Mouse (Mus musculus) CH12.LX (cell line): ENCODE results near the gene Baiap2l2. TPM values are rescaled to one million over a fixed set of nuclear protein-coding genes. Genes with fewer than 3 reads are reported as not detected.
A peak's percentile ranks its signal among the peaks of the same experiment; 100 is the strongest.

Experiments
- DNase-seq: peaks from one replicate; pipeline ENCODE4 v3.0.0-alpha.2; 2013; ENCODE audit errors: extremely low read depth
- H3K27ac ChIP-seq: 2 replicates; pipeline ENCODE4 v1.5.1; 2012; ENCODE audit warnings: low read depth, mild to moderate bottlenecking, control low read depth, moderate library complexity; ENCODE audit not compliant: insufficient read depth
- H3K27me3 ChIP-seq: replicated peaks from 2 replicates; pipeline ENCODE3; 2012; ENCODE audit warnings: inconsistent platforms
- H3K36me3 ChIP-seq, 2 experiments: replicated peaks in 1 of 2; 2 replicates each; pipeline versions ENCODE3 to v1.6.1; 2012; ENCODE audit warnings: inconsistent platforms in 1 of 2, low read length in 1 of 2, mild to moderate bottlenecking in 1 of 2, mixed read lengths in 1 of 2, moderate library complexity in 1 of 2; ENCODE audit not compliant: control insufficient read depth in 1 of 2, insufficient read depth in 1 of 2
- H3K4me1 ChIP-seq, 2 experiments: 2 replicates each; pipeline ENCODE4 v1.6.1; 2012; ENCODE audit warnings: inconsistent platforms in 1 of 2, moderate library complexity in 1 of 2; ENCODE audit not compliant: insufficient read depth in 2 of 2, control insufficient read depth in 1 of 2
- H3K4me2 ChIP-seq: 2 replicates; pipeline ENCODE4 v1.6.1; 2012; ENCODE audit warnings: low read depth, mild to moderate bottlenecking, control low read depth; ENCODE audit not compliant: poor library complexity, insufficient read depth, severe bottlenecking
- H3K4me3 ChIP-seq, 3 experiments: fragments of 150-350 bp in 1 of 3; sonication (generic) in 1 of 3; replicated peaks in 1 of 3; 2 replicates each; pipeline versions ENCODE3 to v1.5.1; 2011 to 2012; ENCODE audit warnings: low read depth in 2 of 3, low read length in 2 of 3, mild to moderate bottlenecking in 2 of 3, moderate library complexity in 2 of 3, control low read depth in 1 of 3, improper control_type of control experiment in 1 of 3, inconsistent platforms in 1 of 3, mixed read lengths in 1 of 3; ENCODE audit not compliant: poor library complexity in 1 of 3
- H3K79me2 ChIP-seq: replicated peaks from 2 replicates; pipeline ENCODE4 v1.6.1; 2012; ENCODE audit warnings: mild to moderate bottlenecking, moderate library complexity; ENCODE audit not compliant: control insufficient read depth, poor library complexity, insufficient read depth, severe bottlenecking; ENCODE audit errors: extremely low read depth
- H3K9ac ChIP-seq: 2 replicates; pipeline ENCODE4 v1.6.1; 2012; ENCODE audit warnings: low read depth, mild to moderate bottlenecking, control low read depth, moderate library complexity; ENCODE audit not compliant: insufficient read depth
- H3K9me3 ChIP-seq: replicated peaks from 2 replicates; pipeline ENCODE3; 2012; ENCODE audit warnings: low read length, inconsistent platforms, mixed read lengths
- BHLHE40 ChIP-seq: IDR thresholded peaks from 2 replicates; pipeline ENCODE4 v1.6.1; 2011; ENCODE audit warnings: mild to moderate bottlenecking, low read depth, low read length, improper control_type of control experiment
- CHD2 ChIP-seq: IDR thresholded peaks from 2 replicates; pipeline ENCODE4 v1.6.1; 2011; ENCODE audit warnings: low read length, improper control_type of control experiment
- CTCF ChIP-seq, 2 experiments: IDR thresholded peaks in 1 of 2; conservative IDR thresholded peaks in 1 of 2; 2 replicates each; pipeline ENCODE4 v1.5.1; 2011 to 2012; ENCODE audit warnings: low read depth in 2 of 2, low read length in 2 of 2, improper control_type of control experiment in 1 of 2, inconsistent platforms in 1 of 2, mild to moderate bottlenecking in 1 of 2, moderate library complexity in 1 of 2
- E2F4 ChIP-seq: IDR thresholded peaks from 2 replicates; pipeline ENCODE4 v1.6.1; 2011; ENCODE audit warnings: low read depth, low read length, improper control_type of control experiment; ENCODE audit not compliant: insufficient replicate concordance
- ELF1 ChIP-seq: IDR thresholded peaks from 2 replicates; pipeline ENCODE4 v1.6.1; 2014; ENCODE audit warnings: low read depth, mild to moderate bottlenecking, inconsistent platforms, low read length, improper control_type of control experiment
- ETS1 ChIP-seq: conservative IDR thresholded peaks from 2 replicates; pipeline ENCODE4 v1.6.1; 2012; ENCODE audit warnings: low read depth, mild to moderate bottlenecking, inconsistent platforms, low read length, improper control_type of control experiment, moderate library complexity
- HCFC1 ChIP-seq: IDR thresholded peaks from 2 replicates; pipeline ENCODE4 v1.6.1; 2012; ENCODE audit warnings: low read depth, mild to moderate bottlenecking, inconsistent platforms, low read length, improper control_type of control experiment
- IRF4 ChIP-seq: IDR thresholded peaks from 2 replicates; pipeline ENCODE4 v1.6.1; 2014; ENCODE audit warnings: low read depth, mild to moderate bottlenecking, inconsistent platforms, low read length, improper control_type of control experiment
- JUN ChIP-seq: IDR thresholded peaks from 2 replicates; pipeline ENCODE4 v1.6.1; 2011; ENCODE audit warnings: low read depth, mild to moderate bottlenecking, low read length, improper control_type of control experiment, moderate library complexity; ENCODE audit not compliant: insufficient read depth
- JUND ChIP-seq: conservative IDR thresholded peaks from 2 replicates; pipeline ENCODE4 v1.6.1; 2011; ENCODE audit warnings: low read depth, low read length, improper control_type of control experiment
- KAT2A ChIP-seq: IDR thresholded peaks from 2 replicates; pipeline ENCODE4 v1.6.1; 2012; ENCODE audit warnings: low read length, improper control_type of control experiment, inconsistent platforms; ENCODE audit not compliant: insufficient replicate concordance
- MAFK ChIP-seq: IDR thresholded peaks from 2 replicates; pipeline ENCODE4 v1.6.1; 2011; ENCODE audit warnings: low read length, improper control_type of control experiment; ENCODE audit not compliant: insufficient replicate concordance
- MAX ChIP-seq: IDR thresholded peaks from 2 replicates; pipeline ENCODE4 v1.6.1; 2011; ENCODE audit warnings: low read length, improper control_type of control experiment
- MAZ ChIP-seq: IDR thresholded peaks from 2 replicates; pipeline ENCODE4 v1.6.1; 2012; ENCODE audit warnings: low read depth, mild to moderate bottlenecking, inconsistent platforms, low read length, improper control_type of control experiment, moderate library complexity
- MXI1 ChIP-seq: IDR thresholded peaks from 2 replicates; pipeline ENCODE4 v1.6.1; 2011; ENCODE audit warnings: mild to moderate bottlenecking, low read depth, low read length, improper control_type of control experiment
- NELFE ChIP-seq: IDR thresholded peaks from 2 replicates; pipeline ENCODE4 v1.6.1; 2011; ENCODE audit warnings: low read depth, low read length, improper control_type of control experiment
- NRF1 ChIP-seq: IDR thresholded peaks from 2 replicates; pipeline ENCODE4 v1.6.1; 2014; ENCODE audit warnings: low read depth, mild to moderate bottlenecking, inconsistent platforms, low read length, improper control_type of control experiment, moderate library complexity
- POLR2A ChIP-seq: IDR thresholded peaks from 2 replicates; pipeline ENCODE4 v1.6.1; 2011; ENCODE audit warnings: low read depth, mild to moderate bottlenecking, improper control_type of control experiment, low read length
- POLR2AphosphoS2 ChIP-seq: IDR thresholded peaks from 2 replicates; pipeline ENCODE4 v1.6.1; 2011; ENCODE audit warnings: low read depth, low read length, improper control_type of control experiment
- RCOR1 ChIP-seq: conservative IDR thresholded peaks from 2 replicates; pipeline ENCODE4 v1.6.1; 2012; ENCODE audit warnings: low read depth, mild to moderate bottlenecking, inconsistent platforms, low read length, improper control_type of control experiment
- SIN3A ChIP-seq: IDR thresholded peaks from 2 replicates; pipeline ENCODE4 v1.6.1; 2012; ENCODE audit warnings: low read length, improper control_type of control experiment, inconsistent platforms
- TBP ChIP-seq: conservative IDR thresholded peaks from 2 replicates; pipeline ENCODE4 v1.6.1; 2011; ENCODE audit warnings: low read depth, low read length, improper control_type of control experiment
- TCF12 ChIP-seq: IDR thresholded peaks from 2 replicates; pipeline ENCODE4 v1.6.1; 2014; ENCODE audit warnings: low read depth, mild to moderate bottlenecking, inconsistent platforms, low read length, improper control_type of control experiment
- UBTF ChIP-seq: IDR thresholded peaks from 2 replicates; pipeline ENCODE4 v1.6.1; 2012; ENCODE audit warnings: low read depth, mild to moderate bottlenecking, inconsistent platforms, low read length, improper control_type of control experiment, moderate library complexity
- USF1 ChIP-seq: IDR thresholded peaks from 2 replicates; pipeline ENCODE4 v1.6.1; 2014; ENCODE audit warnings: low read depth, mild to moderate bottlenecking, inconsistent platforms, low read length, improper control_type of control experiment
- USF2 ChIP-seq: conservative IDR thresholded peaks from 2 replicates; pipeline ENCODE4 v1.6.1; 2011; ENCODE audit warnings: low read depth, low read length, improper control_type of control experiment
- ZC3H11A ChIP-seq: IDR thresholded peaks from 2 replicates; pipeline ENCODE4 v1.6.1; 2012; ENCODE audit warnings: low read depth, mild to moderate bottlenecking, inconsistent platforms, low read length, improper control_type of control experiment
- ZKSCAN1 ChIP-seq: IDR thresholded peaks from 2 replicates; pipeline ENCODE4 v1.6.1; 2012; ENCODE audit warnings: low read depth, inconsistent platforms, low read length, improper control_type of control experiment, borderline replicate concordance
- ZMIZ1 ChIP-seq: IDR thresholded peaks from 2 replicates; pipeline ENCODE4 v1.6.1; 2012; ENCODE audit warnings: low read depth, mild to moderate bottlenecking, inconsistent platforms, low read length, improper control_type of control experiment
- dilution Hi-C: fragments of 300-500 bp; cut with MboI; formaldehyde crosslinking; loops from 2 replicates; pipeline ENCODE4 v1.14.3; 2020; ENCODE audit warnings: low sequenced_read_pairs; ENCODE audit not compliant: extremely low pct_unique_long_range_greater_than_20kb, extremely low pct_ligation_motif_present
- in situ Hi-C: fragments of 300-500 bp; cut with MboI; formaldehyde crosslinking; loops from 3 replicates; pipeline ENCODE4 v1.14.3; 2019; ENCODE audit warnings: low sequenced_read_pairs, low pct_ligation_motif_present, low pct_unique_long_range_greater_than_20kb, mixed read lengths
- polyA plus RNA-seq: library from polyadenylated mRNA; unstranded; fragments of >175 nt; gene quantifications from 2 replicates; pipeline ENCODE4 v1.2.1, GENCODE M21; 2012; ENCODE audit warnings: low read depth; ENCODE audit not compliant: insufficient read length
- total RNA-seq, 2 experiments: library from RNA; depleted of rRNA; stranded (reverse); fragments of 300-350 nt in 1 of 2; fragments of >200 nt in 1 of 2; gene quantifications; 2 replicates each; pipeline ENCODE4 v1.2.3; 2012 to 2014

Gene Baiap2l2
- total and polyA plus RNA-seq, 3 experiments: 0.84 to 1.5 TPM; not detected in 1

DNA sequence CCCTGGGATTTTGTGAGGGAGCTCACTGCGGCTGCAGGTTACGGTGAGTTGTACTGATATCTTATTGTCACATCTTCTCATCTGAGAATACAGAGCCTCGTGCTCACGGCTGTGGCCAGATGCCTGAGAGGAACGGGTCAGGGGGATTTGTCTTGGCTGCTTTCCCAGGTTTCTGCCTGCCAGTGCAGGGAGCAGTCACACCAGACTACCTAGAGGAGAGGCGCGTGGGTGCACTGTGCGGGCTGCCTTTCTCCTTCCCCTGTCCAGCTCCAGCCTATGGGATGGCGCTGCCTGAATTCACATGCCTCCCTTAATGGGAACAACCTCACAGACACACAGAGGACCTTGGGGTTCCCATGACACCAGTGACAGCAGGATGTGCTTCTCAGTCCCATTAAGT is 50.1 kb downstream of the Baiap2l2 start:
- H3K79me2 ChIP-seq: no peaks in the 10 kb centered on the region
- H3K4me2 ChIP-seq: no peak overlapping the region
- H3K9ac ChIP-seq: no peak overlapping the region
- dilution Hi-C loops (no loop called here), in situ Hi-C loops (loop anchor here (25.0 kb wide), 1 partner anchor 252 kb away; no protein-coding TSS in a partner anchor)
- peaks cover 59 to 92% of the 10 kb centered on the region in 2 experiments for H3K36me3 ChIP-seq
- H3K4me3 ChIP-seq: no peak overlapping the region
- DNase-seq: no peak
- no peaks in the 10 kb centered on the region for H3K27me3 ChIP-seq
- TF ChIP-seq HCFC1 (no peak), UBTF (no peak), MAX (no peak), MAFK (no peak), NELFE (no peak)
- no peak overlapping the region for H3K27ac ChIP-seq
- no peaks in the 10 kb centered on the region for H3K9me3 ChIP-seq
- H3K4me1 ChIP-seq: peaks cover 3 to 15% of the 10 kb centered on the region in 2 experiments; a peak in 2 of 4 replicates

DNA sequence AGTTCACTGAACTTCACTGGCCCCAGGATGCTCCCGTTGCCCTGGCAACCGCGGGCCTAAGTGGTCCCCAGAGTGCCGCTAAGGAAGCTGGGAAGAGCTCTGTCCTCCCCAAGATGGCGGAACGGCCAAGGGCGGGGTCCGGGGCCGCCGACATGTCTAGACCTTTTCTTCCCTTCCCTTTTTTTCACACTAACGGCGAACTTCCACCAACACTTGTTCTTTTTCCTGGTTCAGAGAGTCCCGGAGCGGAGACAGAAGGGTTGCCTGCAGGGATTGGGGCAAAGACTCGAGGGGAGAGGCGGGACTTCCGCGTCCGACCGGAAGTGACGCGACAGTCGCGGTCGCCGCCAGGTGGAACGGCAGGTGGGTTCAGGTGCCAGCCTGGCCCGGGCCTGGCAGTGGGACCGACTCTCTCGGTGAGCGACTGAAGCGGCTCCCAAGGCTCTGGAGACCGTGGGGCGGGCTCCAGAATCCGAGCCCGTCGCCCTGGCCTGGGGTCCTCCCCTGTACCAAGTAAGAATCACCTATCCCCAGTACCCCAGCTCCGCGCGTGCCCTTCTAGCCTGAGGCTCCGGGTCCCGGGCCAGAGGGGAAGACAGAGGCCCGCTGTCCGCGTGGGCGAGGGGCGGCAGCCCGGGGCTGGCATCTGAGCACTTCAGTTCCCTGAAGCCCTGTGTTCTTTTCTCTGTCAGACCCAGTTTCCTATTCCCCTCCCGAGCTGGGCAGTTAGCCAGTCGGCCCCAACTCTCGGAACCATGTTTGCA is 56.1 kb downstream of the Baiap2l2 start, which contains the start of the genes Pick1 and Gm49486:
Gene Pick1 (plus strand): TSS at position 116 of the 764 bp plus-strand sequence.
Gene Gm49486 (plus strand): TSS at position 334 of the 764 bp plus-strand sequence.
- dilution Hi-C loops: no loop called here
- TF ChIP-seq NRF1 (peak; percentile 66), CHD2 (0 out of 2 replicates have a peak, but pooled peaks have one; percentile 22), ZMIZ1 (peak; percentile 56; the same call in 1 of the 2 replicates), KAT2A (peak; percentile 73; the same call in 1 of the 2 replicates), UBTF (no peak), NELFE (peak; percentile 67; the same call in 1 of the 2 replicates), MXI1 (peak; percentile 95), JUND (no peak), BHLHE40 (0 out of 2 replicates have a peak, but pooled peaks have one; percentile 28), RCOR1 (peak; percentile 71), MAZ (peak; percentile 67; the same call in 1 of the 2 replicates), ELF1 (peak; percentile 90), POLR2A (peak; percentile 80), JUN (no peak), CTCF (conservative IDR thresholded peaks at IDR 0.05 in 1 of 2, IDR thresholded peaks at IDR 0.05 in 1 of 2; ENCODE audit: low read depth in 2 of 2, low read length in 2 of 2) (no peak), MAFK (no peak), MAX (peak; percentile 64; the same call in 1 of the 2 replicates), ETS1 (peak; percentile 17; the same call in 1 of the 2 replicates), IRF4 (peak; percentile 41; the same call in 1 of the 2 replicates), TBP (no peak), POLR2AphosphoS2 (no peak), USF1 (no peak), ZC3H11A (no peak), TCF12 (peak; percentile 73), SIN3A (peak; percentile 42; the same call in 1 of the 2 replicates), HCFC1 (peak; percentile 82), E2F4 (no peak), USF2 (no peak), ZKSCAN1 (no peak)

More for the DNA sequence above, 56.1 kb downstream of the Baiap2l2 start, which contains the start of the genes Pick1 and Gm49486:
- Histone ChIP-seq H3K36me3 (peaks cover 17 to 32% of the 10 kb centered on the region in 2 experiments), H3K4me3 (peak within 1 kb of the TSS; percentile 65 to 78 (median 70)), H3K27me3 (no peaks in the 10 kb centered on the region), H3K4me1 (peaks cover 8 to 38% of the 10 kb centered on the region in 2 experiments), H3K9me3 (no peaks in the 10 kb centered on the region), H3K4me2 (peak within 1 kb of the TSS; percentile 91), H3K27ac (peak within 1 kb of the TSS; percentile 76), H3K79me2 (no peaks in the 10 kb centered on the region), H3K9ac (peak within 1 kb of the TSS; percentile 60)
- in situ Hi-C loops: loop anchor here (25.0 kb wide), 1 partner anchor 258 kb away; no protein-coding TSS in a partner anchor
- DNase-seq: peak; percentile 93
